Mouse (Mus musculus) testis, postnatal 14 days (tissue): ENCODE results near the gene Eng.
A peak's percentile ranks its signal among the peaks of the same experiment; 100 is the strongest.

Experiments used
- DNase-seq: peaks from one replicate; pipeline ENCODE4 v3.0.0; 2021; ENCODE audit warnings: low spot score

The Eng gene

DNA sequence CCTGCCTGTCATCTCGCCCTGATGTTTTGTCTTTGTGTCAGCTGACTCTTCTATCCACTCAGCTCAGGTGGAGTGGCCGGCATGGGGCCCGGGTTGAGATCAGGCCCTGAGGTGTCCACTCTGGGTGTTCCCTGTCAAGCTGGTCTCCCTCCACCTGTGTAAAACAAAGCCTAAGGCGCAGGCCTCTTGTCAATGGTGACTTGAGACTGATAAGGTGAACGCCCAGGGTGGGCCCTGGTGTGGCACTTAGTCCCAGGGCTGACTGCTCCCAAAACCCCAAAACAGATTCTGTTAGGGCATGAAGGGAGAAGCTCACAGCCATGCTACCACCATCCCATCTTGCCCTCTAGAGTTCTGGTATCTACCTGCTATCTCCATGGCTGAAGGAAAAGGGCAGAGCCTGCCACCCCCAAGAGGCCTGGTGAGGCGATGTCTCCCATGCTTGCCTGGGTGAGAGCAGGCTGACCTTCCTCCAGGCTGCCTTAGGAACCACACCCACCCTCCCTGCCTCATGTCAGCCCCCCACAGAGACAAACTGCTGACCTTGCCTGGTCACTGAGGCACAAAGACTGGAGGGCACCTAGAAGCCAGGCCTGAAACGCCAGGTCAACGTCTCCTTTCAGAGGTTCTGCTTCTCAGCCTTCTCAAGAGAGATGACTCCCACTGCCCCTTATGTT is 1.5 kb upstream of the Eng start:
- DNase-seq = no peak

DNA sequence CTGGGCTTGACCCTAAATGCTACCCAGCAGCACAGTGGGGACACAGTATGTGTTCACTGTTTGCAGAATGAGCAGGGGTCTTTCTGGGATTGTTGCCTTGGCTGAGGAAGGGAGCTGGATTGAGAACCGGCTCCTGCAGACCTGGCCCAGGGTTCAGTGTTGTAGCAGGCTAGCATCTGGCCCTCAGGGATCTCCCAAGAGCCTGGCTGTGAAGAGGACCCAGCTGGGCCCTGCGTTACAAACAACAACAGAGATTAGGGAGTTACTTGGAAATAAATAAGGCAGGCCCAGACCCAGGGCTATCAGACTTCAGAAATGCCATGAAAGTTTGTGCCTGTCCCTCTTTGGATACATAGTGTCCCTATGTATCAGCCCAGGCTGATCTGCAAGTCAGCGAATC is 748 bp upstream of the Eng start:
- DNase-seq = peak; percentile 32

DNA sequence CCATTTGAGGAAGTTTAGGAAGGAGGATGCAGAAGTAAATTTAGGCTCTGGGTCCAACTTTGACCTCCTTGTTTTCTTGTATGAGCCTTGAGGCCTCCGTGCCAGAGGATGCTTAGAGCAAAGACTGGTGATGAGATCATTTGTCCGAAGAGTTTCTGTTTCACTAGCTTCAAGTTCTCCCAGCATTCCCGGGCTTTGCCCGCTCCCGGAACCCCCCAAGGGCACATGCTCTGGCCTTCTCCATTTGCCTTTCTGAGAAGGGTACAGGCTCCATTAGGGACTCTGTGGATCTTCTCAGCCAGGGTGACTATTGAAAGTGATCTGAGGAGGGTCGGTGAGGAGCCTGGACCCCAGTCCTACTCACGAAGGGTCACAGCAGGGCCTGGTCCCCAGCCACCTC is 971 bp downstream of the Eng start:
- no peak for DNase-seq

DNA sequence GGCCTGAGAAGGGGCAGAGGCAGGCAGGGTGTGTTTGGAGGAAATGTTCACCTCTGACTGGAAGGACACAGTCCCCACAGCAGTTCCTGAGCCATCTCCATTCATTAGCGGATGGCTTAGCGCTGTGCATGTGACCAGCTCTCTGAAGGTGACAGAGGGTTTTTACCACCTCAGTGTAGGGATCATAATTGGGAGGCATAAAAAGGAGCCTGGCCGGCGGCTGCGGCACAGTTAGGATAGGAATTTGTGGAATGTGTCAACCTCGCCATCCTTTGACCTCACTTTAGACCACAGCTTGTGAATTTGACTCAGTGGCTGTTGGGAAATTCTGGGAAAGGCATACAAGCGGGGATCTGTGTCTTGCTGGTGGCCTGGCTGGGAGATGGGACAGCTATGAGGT is 7.4 kb downstream of the Eng start:
- DNase-seq = no peak

DNA sequence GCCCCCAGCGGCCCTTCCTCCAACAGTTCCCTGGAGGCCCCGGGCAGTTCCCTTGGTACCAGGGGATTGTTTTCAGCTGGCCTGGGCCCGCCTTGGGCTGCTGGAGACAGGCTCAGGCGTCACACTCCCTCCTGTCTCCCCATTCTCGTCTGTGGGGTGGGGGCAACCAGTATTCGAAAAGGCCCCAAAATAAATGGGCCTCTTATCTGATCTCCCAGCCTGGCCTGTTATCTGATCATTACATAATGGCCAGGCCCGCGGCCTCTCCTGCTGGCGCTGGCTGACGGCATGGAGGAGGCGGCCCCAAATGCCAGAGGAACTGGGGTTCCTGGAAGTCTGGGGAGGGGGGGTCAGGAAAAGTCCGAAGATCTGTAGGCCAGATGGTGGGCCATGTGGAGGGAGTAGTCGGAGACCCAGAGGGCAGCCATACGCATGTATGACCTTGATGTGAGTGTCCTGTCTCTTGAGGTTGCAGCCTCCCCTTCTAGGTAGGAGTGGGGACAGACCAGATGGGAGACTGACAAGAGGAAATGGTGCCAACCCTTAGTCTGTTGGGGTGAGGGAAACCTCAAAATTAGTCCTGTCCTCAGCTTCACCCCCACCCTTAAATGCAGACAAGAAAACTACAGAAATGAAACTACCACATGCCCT is 8.5 kb downstream of the Eng start:
- DNase-seq = no peak

DNA sequence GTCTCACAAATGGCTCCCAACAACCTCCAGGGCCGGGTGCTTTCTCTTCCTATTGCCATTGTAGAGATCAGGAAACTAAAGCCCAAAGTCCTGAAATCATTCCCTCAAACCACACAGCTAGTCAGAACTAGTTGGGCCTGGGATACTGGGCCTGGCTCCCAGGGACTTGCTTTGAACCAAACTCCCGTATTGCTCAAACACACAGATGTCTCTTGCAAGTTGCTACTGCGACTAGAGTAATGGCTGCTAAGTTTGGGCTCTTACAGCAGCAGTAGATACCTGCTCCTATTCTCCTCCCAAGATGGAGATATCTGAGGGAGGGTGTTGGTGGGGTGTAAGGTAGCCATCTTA is 9.0 kb downstream of the Eng start:
- no peak for DNase-seq

DNA sequence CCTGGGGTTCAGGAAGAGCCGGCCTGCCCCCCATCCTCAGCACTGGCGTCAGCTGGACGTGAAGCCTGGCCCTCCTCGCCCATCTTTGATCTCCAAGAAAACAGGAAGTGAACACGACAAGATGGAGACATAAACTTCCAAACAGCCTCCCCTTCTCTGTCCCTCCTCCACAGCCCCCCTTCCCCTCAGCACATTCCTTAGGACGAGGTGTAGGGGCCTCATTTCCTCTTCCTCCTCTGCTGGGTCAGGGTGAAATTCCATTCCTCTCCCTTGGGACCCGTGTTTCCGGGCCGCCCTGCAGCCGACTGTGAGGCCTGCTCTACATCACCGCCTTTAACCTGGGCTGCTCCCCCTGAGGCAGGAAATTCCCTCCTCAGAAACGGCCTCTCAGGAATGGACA is 9.4 kb downstream of the Eng start:
- no peak for DNase-seq

DNA sequence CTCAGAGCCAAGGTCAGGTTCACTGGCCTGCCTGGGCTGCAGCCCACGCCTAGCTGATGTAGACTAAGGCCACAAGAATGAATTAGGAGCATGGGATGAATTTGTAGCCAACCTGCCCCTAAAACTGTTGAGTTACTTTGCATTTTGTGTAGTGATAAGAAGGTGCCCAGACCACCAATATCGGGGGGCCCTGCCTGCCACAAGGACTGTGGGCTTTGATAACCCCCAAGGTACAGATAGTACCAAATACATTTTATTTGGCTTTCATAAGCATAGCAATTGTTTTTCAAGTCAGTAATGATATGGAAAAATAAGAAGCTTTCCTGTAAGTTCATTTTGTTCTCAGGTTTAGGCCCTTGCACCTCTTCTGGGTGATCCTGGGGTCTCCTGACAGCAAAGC is 12.5 kb downstream of the Eng start:
- no peak for DNase-seq

DNA sequence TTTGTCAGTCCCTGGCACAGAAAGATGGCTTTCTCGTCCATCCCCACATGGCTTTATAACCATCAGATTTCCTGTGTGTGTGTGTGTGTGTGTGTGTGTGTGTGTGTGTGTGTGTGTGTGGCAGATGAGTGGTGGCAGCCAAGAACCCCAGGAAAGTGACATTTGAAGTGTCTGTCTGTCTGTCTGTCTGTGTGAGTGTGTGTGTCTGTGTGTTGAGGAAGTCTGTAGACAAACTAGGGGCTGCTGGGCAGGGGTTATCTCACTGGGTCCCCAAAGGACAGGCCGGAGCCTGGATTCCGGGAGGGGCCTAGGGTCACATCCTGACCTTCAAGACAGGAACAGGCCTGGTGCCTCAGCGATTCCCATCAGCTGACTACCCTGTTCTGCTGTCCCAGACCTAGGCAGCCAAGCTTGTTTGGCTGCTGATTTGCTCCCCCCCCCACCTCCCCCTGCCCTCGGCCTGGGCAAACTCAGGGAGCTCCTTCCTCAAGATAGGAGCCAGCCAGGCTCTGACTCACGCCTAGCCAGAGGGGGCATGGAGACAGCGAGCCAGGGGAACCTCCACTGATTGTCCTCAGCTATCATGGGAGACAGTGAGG is 15.2 kb downstream of the Eng start:
- peak; percentile 19 for DNase-seq

DNA sequence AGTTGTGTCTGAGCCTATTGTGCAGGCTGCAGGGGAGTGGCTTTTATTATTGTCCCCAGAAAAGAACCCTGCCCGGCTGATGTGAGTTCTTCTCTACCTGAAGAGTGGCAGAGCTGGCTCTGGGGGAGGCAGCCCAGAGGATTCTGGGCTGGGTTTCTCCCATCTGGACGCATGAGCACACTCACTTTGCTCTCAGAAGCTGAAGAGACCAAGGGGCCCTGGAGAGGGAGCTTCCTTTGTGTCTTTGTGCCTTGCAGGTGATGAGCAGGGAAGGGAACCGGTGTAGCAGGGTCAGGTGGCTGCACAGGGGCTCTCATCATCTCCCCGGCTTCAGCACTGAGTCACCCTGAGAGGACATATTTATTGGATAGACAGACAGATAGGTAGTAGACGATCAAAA is 15.9 kb downstream of the Eng start:
- DNase-seq = no peak

DNA sequence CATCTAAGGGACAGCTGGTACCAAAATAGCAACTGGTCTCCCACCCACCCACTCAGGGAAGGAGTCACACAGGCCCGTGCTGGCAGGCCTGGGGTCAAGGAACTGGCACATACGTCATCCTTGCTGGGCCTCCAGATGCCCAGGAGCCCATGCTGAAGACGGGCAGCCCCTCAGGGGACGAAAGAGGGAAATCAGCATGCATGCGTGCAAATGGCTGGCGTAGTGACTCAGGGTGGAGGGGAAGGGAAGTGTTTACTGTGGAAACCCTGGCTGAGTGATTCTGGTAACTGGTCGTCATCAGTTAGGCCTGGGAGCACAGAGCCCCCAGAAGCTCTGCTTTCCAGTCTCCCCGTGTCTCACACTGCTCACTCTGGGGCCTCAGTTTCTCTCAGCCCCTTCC is 18.9 kb downstream of the Eng start:
- DNase-seq = no peak

DNA sequence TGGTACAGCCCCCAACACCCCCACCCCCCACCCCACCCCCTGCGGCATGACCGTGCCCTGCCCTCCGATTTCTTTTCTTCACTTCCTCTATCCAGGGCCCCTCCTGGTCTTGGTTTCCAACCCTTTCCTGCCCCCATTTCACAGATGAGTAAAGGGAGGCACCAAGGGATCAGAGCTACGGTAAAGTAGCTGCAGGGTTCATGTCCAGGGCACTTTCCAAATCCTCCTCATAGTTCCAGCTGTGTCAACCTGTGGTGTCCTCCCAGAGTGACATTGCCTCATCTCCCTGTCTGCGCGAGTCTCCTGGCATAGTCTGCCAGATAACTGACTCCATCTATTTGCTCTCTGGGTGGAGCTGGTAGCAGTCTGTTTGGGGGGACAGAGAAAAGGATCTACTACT is 19.5 kb downstream of the Eng start:
- DNase-seq = no peak

DNA sequence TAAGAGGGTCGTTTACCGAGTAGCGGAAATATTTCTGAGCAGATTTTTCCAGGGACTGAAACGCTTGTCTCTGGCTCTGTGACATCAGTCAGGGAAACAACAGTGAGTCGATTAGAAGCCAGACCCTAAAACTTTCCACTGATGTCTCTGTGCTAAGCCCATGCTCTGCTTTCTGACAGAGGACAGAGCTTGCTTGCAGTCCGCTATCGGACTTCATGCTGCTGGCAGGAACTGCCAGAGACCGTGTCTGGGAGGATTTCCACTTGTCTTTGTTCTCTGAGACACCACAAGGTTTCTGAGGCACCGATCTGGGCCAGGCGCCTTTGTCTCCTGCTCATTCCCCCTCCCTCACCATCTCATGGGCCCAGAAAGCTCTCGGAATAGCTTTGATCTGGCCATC is 21.4 kb downstream of the Eng start:
- no peak for DNase-seq

DNA sequence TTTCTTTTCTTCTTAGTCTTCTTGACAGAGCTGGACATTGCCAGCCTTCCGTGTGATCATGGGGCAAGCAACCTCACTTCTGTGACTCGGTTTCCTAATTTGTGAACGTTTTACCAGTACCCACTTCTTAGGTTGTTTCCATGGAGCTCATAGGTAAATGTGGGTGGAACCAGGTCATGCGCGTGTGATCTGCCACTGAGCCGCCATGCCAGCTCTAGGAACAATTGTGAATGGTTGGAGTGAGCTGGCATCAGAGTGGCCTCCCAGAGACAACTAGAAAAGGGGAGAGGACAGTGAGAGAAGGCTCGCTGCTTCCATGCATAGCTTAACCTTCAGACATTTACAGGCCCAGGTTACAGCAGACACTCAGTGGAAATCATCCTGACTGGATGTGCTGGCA is 21.8 kb downstream of the Eng start:
- DNase-seq = no peak

DNA sequence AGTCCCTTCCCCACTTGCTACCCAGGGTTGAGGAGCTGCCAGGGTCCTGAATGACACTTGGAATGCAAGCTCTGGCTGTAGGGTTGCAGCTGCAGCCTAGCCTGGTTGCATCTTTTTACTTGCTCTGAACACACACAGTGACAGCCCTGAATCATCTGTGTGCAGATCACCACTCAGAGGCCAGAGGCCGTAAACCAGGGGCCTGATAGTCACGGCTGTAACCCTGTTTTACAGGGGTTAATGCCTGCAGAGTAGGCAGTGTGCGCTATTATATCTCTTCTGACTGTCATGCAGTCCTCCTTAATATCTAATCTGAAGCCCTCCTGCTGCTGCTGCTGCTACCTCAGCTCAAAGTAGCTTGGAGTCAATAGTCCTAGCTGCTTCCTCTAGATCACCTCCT is 23.5 kb downstream of the Eng start:
- no peak for DNase-seq

DNA sequence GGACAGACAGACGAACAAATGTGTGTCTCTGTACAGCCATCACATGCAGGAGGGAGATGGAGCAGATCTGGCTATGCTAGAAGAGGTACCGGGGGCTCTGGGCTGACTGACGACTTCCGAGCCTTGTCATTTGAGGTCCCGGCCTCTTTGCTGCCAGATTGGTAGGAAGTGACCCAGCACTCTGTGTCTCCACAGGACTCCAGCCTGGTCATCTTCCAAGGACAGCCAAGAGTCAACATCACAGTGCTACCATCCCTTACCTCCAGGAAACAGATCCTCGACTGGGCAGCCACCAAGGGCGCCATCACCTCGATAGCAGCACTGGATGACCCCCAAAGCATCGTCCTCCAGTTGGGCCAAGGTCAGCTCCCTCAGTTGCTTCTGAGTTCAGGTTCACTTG is 24.8 kb downstream of the Eng start:
- no peak for DNase-seq

DNA sequence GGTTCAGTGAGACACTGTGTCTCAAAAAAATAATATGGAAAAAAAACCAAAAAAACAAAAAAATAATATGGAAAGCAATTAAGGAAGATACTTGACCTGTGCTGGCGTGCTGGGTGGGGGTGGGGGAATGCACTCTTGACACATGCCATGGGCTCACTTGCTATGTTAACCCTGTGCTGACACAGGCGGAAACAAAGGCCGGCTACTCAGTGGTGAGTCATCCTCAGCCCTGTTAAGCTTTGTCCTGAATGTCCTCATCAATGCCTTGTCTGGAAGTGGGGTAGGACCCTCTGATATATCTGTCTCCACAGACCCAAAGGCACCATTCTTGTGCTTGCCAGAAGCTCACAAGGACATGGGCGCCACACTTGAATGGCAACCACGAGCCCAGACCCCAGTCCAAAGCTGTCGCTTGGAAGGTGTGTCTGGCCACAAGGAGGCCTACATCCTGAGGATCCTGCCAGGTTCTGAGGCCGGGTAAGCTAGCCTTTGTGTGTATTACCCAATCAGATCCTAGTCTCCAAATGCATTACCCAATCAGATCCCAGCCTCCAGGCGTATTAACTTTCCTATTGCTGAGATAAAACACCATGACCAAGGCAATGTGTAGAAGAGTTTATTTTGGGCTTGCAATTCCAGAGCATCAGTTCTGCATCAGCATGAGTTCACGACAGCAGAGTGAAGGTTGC is 25.7 kb downstream of the Eng start:
- DNase-seq = no peak

DNA sequence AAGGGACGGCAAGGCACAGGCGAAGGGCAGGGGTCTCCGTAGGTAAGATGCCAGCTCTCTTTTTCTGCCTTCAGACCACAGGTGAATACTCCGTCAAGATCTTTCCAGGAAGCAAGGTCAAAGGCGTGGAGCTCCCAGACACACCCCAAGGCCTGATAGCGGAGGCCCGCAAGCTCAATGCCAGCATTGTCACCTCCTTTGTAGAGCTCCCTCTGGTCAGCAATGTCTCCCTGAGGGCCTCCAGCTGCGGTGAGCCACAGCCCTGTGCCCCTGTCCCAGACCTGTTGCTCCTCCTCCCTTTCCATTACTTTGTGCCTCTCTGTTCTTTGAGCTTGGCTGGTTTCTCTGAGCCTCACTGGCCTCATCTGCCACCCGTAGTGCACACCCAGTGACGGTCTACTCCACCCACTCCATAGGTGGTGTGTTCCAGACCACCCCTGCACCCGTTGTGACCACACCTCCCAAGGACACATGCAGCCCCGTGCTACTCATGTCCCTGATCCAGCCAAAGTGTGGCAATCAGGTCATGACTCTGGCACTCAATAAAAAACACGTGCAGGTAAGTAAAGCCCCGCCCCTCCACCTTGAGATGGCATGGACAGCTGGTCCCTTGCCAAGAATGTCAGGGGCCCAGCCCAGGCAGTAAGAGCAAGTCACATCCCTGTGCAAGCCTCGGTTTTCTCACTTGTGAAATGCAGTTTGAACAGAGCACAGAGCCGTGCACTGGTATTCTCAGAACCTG is 27.0 kb downstream of the Eng start:
- no peak for DNase-seq

DNA sequence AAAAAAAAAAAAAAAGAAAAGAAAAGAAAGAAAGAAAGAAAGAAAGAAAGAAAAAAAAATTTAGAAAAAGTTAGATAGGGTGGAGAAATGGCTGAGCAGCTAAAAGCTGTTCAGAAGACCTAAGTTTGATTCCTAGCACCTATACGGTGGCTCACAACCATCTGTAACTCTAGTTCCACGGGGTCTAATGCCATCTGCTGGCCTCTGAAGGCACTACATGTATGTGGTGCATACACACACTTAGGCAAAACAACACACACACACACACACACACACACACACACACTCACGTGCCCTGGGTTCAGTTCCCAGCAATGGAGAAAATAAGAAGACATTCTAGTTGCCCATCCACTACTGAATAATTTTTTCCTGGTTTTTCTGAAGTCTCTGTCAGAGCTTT is 30.4 kb downstream of the Eng start:
- DNase-seq = no peak

DNA sequence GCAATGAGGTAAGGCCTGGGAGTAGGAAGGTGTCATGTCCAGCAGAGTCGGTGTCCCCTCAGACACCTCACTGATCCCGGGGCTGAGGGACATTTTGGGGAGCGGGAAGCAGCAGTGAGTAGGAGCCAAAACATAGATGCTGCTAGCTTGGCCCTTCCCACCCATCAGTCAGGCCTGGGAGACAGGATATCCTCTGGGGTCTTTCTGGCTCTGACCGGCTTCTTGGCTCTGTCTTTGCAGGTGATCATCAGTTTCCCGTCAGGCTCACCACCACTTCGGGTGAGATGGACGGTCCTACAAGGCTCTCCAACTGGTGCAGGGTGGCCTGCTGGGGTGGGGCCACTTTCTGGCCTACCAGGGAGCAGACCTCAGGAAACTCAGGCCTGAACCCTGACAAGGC is 31.3 kb downstream of the Eng start:
- no peak for DNase-seq

DNA sequence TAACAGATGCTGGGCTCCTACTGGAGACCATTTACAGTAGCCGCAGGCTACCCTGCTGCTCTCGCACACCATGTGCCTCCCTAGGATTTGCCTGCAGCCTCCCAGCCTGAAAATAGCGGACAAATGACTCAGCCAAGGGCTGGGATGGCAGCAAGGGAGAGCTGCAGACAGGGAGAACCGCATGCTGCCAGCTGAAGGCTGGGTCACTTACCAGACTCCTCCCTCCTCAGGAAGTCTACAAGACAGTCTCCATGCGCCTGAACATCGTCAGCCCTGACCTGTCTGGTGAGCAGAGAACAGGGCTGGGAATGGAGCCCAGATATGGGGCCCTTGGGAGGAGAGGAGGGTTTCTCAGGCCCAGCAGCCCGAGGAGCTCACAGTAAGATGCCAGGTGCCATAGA is 33.7 kb downstream of the Eng start:
- peak; percentile 63 for DNase-seq

DNA sequence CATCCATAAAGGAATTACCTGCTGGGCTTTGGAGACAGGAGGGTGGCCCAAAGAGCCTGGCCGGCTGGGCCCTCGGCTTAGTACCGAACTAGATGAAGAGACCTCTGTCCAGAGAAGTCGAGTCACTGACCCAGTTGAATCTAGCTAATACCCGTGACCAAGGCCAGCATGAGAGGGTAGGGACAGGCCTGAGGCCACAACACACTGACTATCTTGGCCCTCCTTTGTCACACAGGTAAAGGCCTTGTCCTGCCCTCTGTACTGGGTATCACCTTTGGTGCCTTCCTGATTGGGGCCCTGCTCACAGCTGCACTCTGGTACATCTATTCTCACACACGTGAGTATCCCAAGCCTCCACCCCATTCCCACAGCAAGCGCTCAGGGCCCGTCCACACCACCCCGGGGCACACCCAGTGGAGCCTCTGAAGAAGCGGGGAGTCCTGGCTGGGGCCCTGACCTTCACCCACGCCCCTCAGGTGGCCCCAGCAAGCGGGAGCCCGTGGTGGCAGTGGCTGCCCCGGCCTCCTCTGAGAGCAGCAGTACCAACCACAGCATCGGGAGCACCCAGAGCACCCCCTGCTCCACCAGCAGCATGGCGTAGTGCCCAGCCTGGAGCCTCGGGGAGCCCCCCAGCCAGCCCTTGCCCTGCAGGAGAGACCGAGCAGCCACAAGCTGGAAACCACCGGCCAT is 34.7 kb downstream of the Eng start:
- DNase-seq = no peak
